Mouse (Mus musculus) olfactory bulb, adult 2 months (tissue): Measurements from ENCODE around the gene Rpl38.

Source experiments
- CTCF ChIP-seq: fragments of 200-500 bp; IDR thresholded peaks from 2 replicates; pipeline ENCODE4 v1.5.1; 2012; ENCODE audit warnings: low read depth, mild to moderate bottlenecking, low read length, moderate library complexity; ENCODE audit not compliant: insufficient read depth
- POLR2A ChIP-seq: fragments of 200-500 bp; IDR thresholded peaks from 2 replicates; pipeline ENCODE4 v1.6.1; 2012; ENCODE audit warnings: mild to moderate bottlenecking, low read depth, low read length, moderate library complexity; ENCODE audit not compliant: insufficient read depth

DNA sequence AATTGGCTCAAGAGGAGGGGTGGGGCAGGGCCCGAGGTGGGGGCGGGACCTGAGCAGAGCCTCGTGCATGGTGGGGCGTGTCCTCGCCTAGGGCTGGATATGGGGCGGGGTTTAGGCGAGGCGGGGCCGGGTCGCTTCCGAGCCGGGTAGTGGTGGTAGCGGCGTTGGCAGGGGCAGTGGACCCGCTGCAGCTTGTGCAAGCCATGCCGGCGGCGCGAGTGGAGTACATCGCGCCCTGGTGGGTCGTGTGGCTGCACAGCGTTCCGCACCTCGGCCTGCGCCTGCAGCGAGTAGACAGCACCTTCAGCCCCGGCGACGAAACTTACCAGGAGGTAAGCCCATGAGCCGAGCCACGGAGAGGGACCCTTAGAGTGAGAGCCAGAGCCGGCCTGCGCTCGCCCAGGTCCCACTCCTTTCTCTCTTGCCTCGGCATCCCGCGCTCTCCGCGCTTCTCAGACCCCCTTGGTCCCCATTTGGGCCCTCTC, 7.1 kb downstream of the Rpl38 start, which contains the start of gene Ttyh2:
- no peak for TF ChIP-seq CTCF
- no peak for TF ChIP-seq POLR2A
